Mouse (Mus musculus) neural tube, embryonic 13.5 days (tissue): ENCODE data around the gene Cycs. TPM values are rescaled to one million over a fixed set of nuclear protein-coding genes. Genes with fewer than 3 reads are reported as not detected.
A peak's percentile ranks its signal among the peaks of the same experiment; 100 is the strongest.
"Not testable (repeated sequence)": the region's sequence is repeated elsewhere in the genome, so short reads cannot be mapped to it uniquely, and the experiment has no call there.

Source experiments
- ATAC-seq: fragments of 200-750 bp; cut with Nextera tagmentation; 2 replicates; pipeline ENCODE4 v1.8.0; 2017; ENCODE audit warnings: low read depth, mild to moderate bottlenecking, moderate TSS enrichment, moderate library complexity
- H3K27ac ChIP-seq: fragments of 300-500 bp; sonication (generic); replicated peaks from 2 replicates; pipeline ENCODE4 v1.5.1; 2015; ENCODE audit warnings: moderate library complexity, mild to moderate bottlenecking, inconsistent platforms
- H3K27me3 ChIP-seq: fragments of 300-500 bp; sonication (generic); 2 replicates; pipeline ENCODE4 v1.6.1; 2015; ENCODE audit warnings: mild to moderate bottlenecking, inconsistent platforms
- H3K36me3 ChIP-seq: fragments of 300-500 bp; sonication (generic); 2 replicates; pipeline ENCODE4 v1.6.1; 2015; ENCODE audit warnings: mild to moderate bottlenecking, inconsistent platforms
- H3K4me1 ChIP-seq: fragments of 300-500 bp; sonication (generic); replicated peaks from 2 replicates; pipeline ENCODE4 v1.6.1; 2015; ENCODE audit warnings: inconsistent platforms
- H3K4me2 ChIP-seq: fragments of 300-500 bp; sonication (generic); 2 replicates; pipeline ENCODE4 v1.6.1; 2015; ENCODE audit warnings: inconsistent platforms, mild to moderate bottlenecking, moderate library complexity
- H3K4me3 ChIP-seq: fragments of 300-500 bp; sonication (generic); 2 replicates; pipeline ENCODE4 v1.5.1; 2015; ENCODE audit warnings: mild to moderate bottlenecking, inconsistent platforms
- H3K9ac ChIP-seq: fragments of 300-500 bp; sonication (generic); 2 replicates; pipeline ENCODE4 v1.6.1; 2015; ENCODE audit warnings: moderate library complexity, mild to moderate bottlenecking, inconsistent platforms
- H3K9me3 ChIP-seq: fragments of 300-500 bp; sonication (generic); 2 replicates; pipeline ENCODE4 v1.6.1; 2016; ENCODE audit warnings: inconsistent platforms
- WGBS: fragments of 180-500 bp; shearing (Covaris S2); methylation state at CpG from one replicate; pipeline ENCODE4 v1.1.7; 2015; 5-methylcytosine and 5-hydroxymethylcytosine counted together
- polyA plus RNA-seq: library from polyadenylated mRNA; unstranded; fragments of >200 nt; fragmentation: Nextera tagmentation; extraction: Ambion mirVana; gene quantifications from 2 replicates; pipeline ENCODE4 v1.2.1, GENCODE M21; 2015

Cycs gene
- polyA plus RNA-seq, 1 experiment from 2014 or later, result 87.9 TPM

DNA sequence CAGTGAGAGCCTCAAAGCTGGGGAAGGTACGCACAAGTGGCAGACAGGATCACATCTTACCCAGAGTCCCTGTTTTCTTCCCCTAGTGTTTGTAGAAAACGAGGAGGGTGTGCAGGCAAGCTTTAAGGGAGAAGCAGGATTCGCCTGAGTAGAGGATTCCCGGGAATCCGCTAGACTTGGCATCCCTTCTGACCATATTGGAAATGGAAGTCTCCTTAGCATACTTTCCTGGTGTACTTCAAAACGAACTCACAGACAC, 588 bp upstream of the Cycs start:
- H3K4me3 ChIP-seq, result peak overlapping the region; percentile 82
- ATAC-seq, result no peak; the same call in 1 of the 2 replicates
- 21% methylated on average over 6 of the region's 6 CpGs for WGBS
- no peaks in the 10 kb centered on the region for H3K27me3 ChIP-seq
- H3K36me3 ChIP-seq, result peaks cover 14% of the 10 kb centered on the region
- H3K9ac ChIP-seq, result peak overlapping the region; percentile 86
- H3K4me2 ChIP-seq, result peak overlapping the region; percentile 61
- peak overlapping the region; percentile 84 for H3K27ac ChIP-seq
- peaks cover 14% of the 10 kb centered on the region for H3K4me1 ChIP-seq
- H3K9me3 ChIP-seq, result no peaks in the 10 kb centered on the region

DNA sequence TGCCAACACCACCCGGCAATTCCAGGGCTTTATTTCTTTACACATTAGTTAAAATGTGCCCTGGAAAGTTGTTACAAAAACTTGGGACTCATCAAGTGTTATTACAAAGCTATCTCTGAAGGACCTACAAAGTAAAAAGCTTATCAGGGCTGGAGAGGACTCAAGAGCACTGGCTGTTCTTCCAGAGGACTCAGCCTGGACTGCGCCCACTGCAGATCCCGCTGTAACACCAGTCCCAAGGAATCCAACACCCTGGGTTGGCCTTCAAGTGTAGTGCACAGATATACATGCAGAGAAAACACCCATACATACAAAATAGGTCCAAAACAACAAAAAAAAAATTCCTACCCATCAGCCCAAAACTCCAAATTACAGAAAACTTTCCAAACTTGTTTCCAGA, 2.7 kb downstream of the Cycs start:
- Histone ChIP-seq H3K27ac (no peak overlapping the region), H3K4me2 (no peak overlapping the region), H3K36me3 (peaks cover 14% of the 10 kb centered on the region), H3K9me3 (no peaks in the 10 kb centered on the region), H3K27me3 (no peaks in the 10 kb centered on the region), H3K4me1 (peaks cover 14% of the 10 kb centered on the region), H3K4me3 (no peak overlapping the region), H3K9ac (no peak overlapping the region)
- 96% methylated on average over 3 of the region's 3 CpGs for WGBS
- ATAC-seq, result no peak

- Histone ChIP-seq H3K9me3 (no peaks in the 10 kb centered on the region), H3K36me3 (peaks cover 14% of the 10 kb centered on the region), H3K27ac (no peak overlapping the region), H3K4me1 (peaks cover 12% of the 10 kb centered on the region), H3K27me3 (no peaks in the 10 kb centered on the region), H3K4me3 (no peak overlapping the region), H3K9ac (no peak overlapping the region), H3K4me2 (no peak overlapping the region)
- WGBS, result 97% methylated on average over 4 of the region's 4 CpGs
- no peak for ATAC-seq
Observed at GRCm38 (mm10) chr6:50562421-50562820, 3.9 kb downstream of the Cycs start.

GRCm38 (mm10) chr6:50560776-50561175, 5.6 kb downstream of the Cycs start:
- Histone ChIP-seq H3K9me3 (no peaks in the 10 kb centered on the region), H3K27me3 (no peaks in the 10 kb centered on the region), H3K9ac (no peak overlapping the region), H3K27ac (no peak overlapping the region), H3K4me1 (peaks cover 6% of the 10 kb centered on the region), H3K4me2 (no peak overlapping the region), H3K36me3 (peaks cover 14% of the 10 kb centered on the region), H3K4me3 (no peak overlapping the region)
- no peak for ATAC-seq
- WGBS, result 95% methylated on average over 1 of the region's 1 CpGs

DNA sequence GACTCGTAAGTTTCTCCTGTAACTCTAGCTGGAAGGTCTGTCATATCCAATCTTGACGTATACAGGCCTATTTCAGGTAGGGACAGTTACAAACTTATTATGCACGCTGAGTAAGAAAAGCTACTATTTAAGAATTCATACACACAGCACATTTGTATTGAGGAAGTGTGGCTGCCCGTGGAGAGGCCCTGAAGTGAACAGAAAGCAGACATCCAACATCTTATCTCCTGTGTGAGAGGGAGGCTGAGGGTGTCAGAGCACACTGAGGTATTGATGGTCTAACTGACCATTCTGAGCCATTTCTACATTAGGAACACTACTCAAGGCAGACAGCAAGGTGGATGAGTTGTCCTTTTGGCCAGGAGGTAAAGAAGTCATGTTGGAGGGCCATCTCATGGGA, 7.5 kb downstream of the Cycs start:
- Histone ChIP-seq H3K27ac (no peak overlapping the region), H3K27me3 (no peaks in the 10 kb centered on the region), H3K36me3 (peaks cover 11% of the 10 kb centered on the region), H3K9me3 (no peaks in the 10 kb centered on the region), H3K9ac (no peak overlapping the region), H3K4me2 (no peak overlapping the region), H3K4me1 (no peaks in the 10 kb centered on the region), H3K4me3 (no peak overlapping the region)
- ATAC-seq, result no peak
- 86% methylated on average over 4 of the region's 4 CpGs for WGBS

DNA sequence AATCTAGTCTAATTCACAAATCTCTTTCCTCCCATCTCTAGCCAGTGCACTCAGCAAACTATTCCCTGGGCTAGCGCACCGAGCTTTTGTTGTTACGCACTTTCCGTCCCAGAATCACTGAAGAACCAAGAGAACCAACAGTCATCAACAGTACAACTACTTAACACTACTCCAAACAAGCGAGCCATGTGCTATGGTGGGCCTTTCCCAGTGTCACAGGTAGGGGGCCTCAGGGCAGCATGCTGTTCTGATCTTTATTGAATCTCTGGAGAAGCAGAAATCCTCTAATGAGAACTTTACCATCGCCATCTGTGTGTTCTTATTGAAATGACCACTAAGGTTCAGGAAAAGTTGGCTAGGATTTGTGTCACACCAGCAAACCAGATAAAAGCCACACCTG, 8.8 kb downstream of the Cycs start:
- H3K4me1 ChIP-seq, result no peaks in the 10 kb centered on the region
- no peak overlapping the region for H3K27ac ChIP-seq
- 88% methylated on average over 6 of the region's 6 CpGs for WGBS
- no peak for ATAC-seq
- no peak overlapping the region for H3K4me2 ChIP-seq
- H3K36me3 ChIP-seq, result no peaks in the 10 kb centered on the region; the same call in 1 of the 2 replicates
- H3K9ac ChIP-seq, result no peak overlapping the region
- H3K27me3 ChIP-seq, result no peaks in the 10 kb centered on the region
- no peaks in the 10 kb centered on the region for H3K9me3 ChIP-seq
- H3K4me3 ChIP-seq, result no peak overlapping the region

GRCm38 (mm10) chr6:50554223-50554622, 12.1 kb downstream of the Cycs start:
- H3K4me3 ChIP-seq, H3K4me1 ChIP-seq, H3K27me3 ChIP-seq, ATAC-seq, H3K27ac ChIP-seq, H3K9ac ChIP-seq, H3K9me3 ChIP-seq, H3K4me2 ChIP-seq, H3K36me3 ChIP-seq: not testable (repeated sequence)
- 90% methylated on average over 2 of the region's 2 CpGs for WGBS

GRCm38 (mm10) chr6:50552881-50553518, 13.3 kb downstream of the Cycs start:
- no peaks in the 10 kb centered on the region for H3K4me1 ChIP-seq
- no peak overlapping the region for H3K4me3 ChIP-seq
- H3K27ac ChIP-seq, result no peak overlapping the region
- H3K9me3 ChIP-seq, result no peaks in the 10 kb centered on the region
- no peak overlapping the region for H3K4me2 ChIP-seq
- H3K27me3 ChIP-seq, result no peaks in the 10 kb centered on the region
- no peaks in the 10 kb centered on the region for H3K36me3 ChIP-seq
- WGBS, result 75% methylated on average over 5 of the region's 5 CpGs
- H3K9ac ChIP-seq, result no peak overlapping the region
- ATAC-seq, result no peak

GRCm38 (mm10) chr6:50549791-50550190, 16.5 kb downstream of the Cycs start:
- 85% methylated on average over 7 of the region's 7 CpGs for WGBS

GRCm38 (mm10) chr6:50549051-50549450, 17.3 kb downstream of the Cycs start:
- no peak for ATAC-seq
- Histone ChIP-seq H3K9me3 (no peaks in the 10 kb centered on the region), H3K4me3 (no peak overlapping the region), H3K27me3 (no peaks in the 10 kb centered on the region), H3K9ac (no peak overlapping the region), H3K4me1 (no peaks in the 10 kb centered on the region), H3K4me2 (no peak overlapping the region), H3K27ac (no peak overlapping the region), H3K36me3 (no peaks in the 10 kb centered on the region)
- 83% methylated on average over 5 of the region's 5 CpGs for WGBS

More at GRCm38 (mm10) chr6:50549791-50550190, 16.5 kb downstream of the Cycs start:
- Histone ChIP-seq H3K27me3 (no peaks in the 10 kb centered on the region), H3K36me3 (no peaks in the 10 kb centered on the region), H3K27ac (no peak overlapping the region), H3K4me2 (no peak overlapping the region), H3K9me3 (no peaks in the 10 kb centered on the region), H3K9ac (no peak overlapping the region), H3K4me1 (no peaks in the 10 kb centered on the region), H3K4me3 (no peak overlapping the region)
- no peak for ATAC-seq

- Histone ChIP-seq H3K27me3 (no peaks in the 10 kb centered on the region), H3K4me1 (no peaks in the 10 kb centered on the region), H3K9ac (no peak overlapping the region), H3K4me2 (no peak overlapping the region), H3K4me3 (no peak overlapping the region), H3K27ac (no peak overlapping the region), H3K36me3 (no peaks in the 10 kb centered on the region), H3K9me3 (no peaks in the 10 kb centered on the region)
- 0 out of 2 replicates have a peak, but pooled peaks have one; percentile 32 for ATAC-seq
- WGBS, result 31% methylated on average over 10 of the region's 10 CpGs
Observed at GRCm38 (mm10) chr6:50545412-50546043, 20.8 kb downstream of the Cycs start.

DNA sequence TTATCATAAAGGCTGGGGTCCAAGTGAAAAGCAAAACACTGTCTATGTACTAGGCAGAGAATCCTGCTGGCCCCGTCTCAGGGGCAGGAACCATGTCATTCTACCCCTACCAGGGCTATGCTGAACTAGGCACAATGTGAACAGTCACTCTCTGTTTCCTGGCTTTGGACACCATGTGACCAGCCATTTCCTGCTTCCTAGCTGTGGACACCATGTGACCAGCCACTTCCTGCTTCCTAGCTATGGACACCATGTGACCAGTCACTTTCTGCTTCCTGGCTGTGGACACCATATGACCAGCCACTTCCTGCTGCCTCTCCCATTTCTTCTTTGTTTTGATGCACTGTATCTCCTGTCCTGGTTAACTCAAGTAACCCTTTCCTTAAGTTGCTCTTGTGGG, 23.8 kb downstream of the Cycs start:
- no peaks in the 10 kb centered on the region for H3K9me3 ChIP-seq
- no peaks in the 10 kb centered on the region for H3K4me1 ChIP-seq
- no peak overlapping the region for H3K4me3 ChIP-seq
- ATAC-seq, result no peak
- no peaks in the 10 kb centered on the region for H3K27me3 ChIP-seq
- H3K27ac ChIP-seq, result no peak overlapping the region
- H3K9ac ChIP-seq, result no peak overlapping the region
- no peak overlapping the region for H3K4me2 ChIP-seq
- WGBS, result 83% methylated on average over 1 of the region's 1 CpGs
- H3K36me3 ChIP-seq, result no peaks in the 10 kb centered on the region

DNA sequence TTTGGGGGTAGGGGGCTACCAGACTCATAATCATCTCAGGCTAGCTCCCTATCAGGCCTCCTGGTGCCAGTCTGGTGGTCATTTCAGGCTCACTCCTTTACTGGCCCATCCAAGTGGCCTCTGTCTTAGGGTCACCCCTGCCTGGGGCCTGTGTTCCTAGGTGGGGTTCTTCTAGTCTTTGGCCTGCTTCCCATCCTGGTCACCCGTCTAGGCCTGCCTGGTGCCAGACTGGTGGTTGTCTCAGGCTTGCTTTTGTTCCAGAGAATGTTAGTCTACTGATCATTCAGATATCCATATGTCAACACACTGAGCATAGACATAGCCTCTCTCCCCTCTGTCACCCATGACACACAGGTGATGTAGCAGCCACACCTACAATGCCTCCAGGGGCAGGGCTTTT, 26.7 kb downstream of the Cycs start:
- H3K9me3 ChIP-seq, result no peaks in the 10 kb centered on the region
- ATAC-seq, result no peak

More for the DNA sequence above, 26.7 kb downstream of the Cycs start:
- Histone ChIP-seq H3K36me3 (no peaks in the 10 kb centered on the region), H3K4me2 (no peak overlapping the region), H3K27ac (no peak overlapping the region), H3K27me3 (no peaks in the 10 kb centered on the region), H3K9ac (no peak overlapping the region), H3K4me1 (peaks cover 3% of the 10 kb centered on the region), H3K4me3 (no peak overlapping the region)
- 70% methylated on average over 1 of the region's 1 CpGs for WGBS
